Mouse (Mus musculus) urinary bladder, postnatal 14 days (tissue): ENCODE measurements around the gene Jup.

Experiments used
- DNase-seq: peaks from one replicate; pipeline ENCODE4 v3.0.0; 2021; ENCODE audit warnings: low spot score

Jup gene

DNA sequence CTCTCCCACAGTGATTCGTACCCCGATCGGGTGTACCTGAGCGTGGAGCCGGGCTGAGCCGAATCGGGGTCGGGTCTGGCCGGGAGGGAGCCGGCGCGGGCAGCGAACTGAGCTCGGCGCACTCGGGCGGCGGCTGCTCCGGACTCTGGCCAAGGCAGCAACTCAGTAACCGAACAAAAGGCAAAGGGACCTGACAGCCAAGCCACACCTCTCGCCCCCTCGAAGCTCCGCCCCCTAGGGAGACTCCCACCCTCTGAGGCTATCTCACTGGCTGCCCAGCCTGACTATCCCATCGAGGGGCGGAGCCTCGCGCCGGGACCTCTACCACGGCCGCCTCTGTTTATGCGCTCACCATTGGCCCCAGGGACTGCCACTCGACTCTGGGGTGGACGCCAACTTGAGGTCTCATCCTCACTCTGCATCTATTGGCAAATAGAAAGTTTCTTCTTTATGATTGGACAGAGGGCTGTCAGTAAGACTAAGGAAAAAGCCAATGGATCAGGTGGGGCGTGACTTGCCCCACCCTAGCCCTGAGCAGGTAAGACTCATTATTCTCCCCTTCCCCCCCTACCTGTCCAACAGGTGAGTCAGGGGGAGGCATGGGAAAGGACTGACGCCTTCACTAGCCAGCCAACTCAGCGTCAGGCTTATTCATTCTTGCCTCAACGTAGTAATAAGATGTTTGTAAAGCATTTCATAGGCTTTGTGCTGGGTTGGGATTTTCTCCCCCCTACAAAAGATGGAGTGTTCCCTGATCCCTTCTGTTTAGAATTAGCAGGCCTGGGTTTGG, at the start of gene Jup:
TSS of gene Jup (minus strand) at position 164 of the 790 bp plus-strand sequence.
- DNase-seq, result peak; percentile 100

DNA sequence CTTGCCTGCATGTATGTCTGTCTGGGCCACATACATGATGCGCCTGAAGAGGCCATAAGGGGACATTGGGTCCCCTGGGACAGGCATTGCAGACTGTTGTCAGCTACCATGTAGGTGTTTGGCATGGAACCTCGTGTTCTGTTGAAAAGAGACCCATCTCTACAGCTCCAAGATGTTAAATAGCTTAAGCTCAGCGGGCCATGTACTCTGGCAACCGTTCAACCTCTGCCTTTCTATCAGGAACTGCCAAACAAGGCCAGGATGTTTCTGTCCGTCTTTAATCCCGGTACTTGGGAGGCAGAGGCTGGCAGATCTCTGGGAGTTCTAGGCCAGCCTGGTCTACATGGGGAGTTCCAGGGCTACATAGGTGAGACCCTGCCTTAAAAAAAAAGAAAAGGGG, 45.1 kb upstream of the Jup start:
- DNase-seq, result no peak

DNA sequence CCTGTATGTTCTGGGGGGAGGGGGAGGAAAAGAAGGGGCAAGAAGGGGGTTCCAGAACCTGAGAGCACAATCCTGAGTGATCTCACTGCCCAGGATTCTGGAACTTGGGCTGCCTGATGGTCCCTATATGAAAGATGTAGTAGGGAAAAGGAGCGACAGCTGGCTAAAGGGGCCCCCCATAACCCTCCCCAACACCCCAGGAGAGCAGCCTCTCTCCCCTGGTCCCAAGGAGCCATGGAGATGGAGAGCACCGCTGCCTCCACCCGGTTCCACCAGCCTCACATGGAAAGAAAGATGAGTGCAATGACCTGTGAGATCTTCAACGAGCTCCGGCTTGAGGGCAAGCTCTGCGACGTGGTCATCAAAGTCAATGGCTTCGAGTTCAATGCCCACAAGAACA, 44.2 kb upstream of the Jup start, which contains the start of the genes Nt5c3b and Klhl10:
TSS of gene Nt5c3b (minus strand) at position 12 of the 400 bp plus-strand sequence.
TSS of gene Klhl10 (plus strand) at position 121 of the 400 bp plus-strand sequence.
- no peak for DNase-seq

DNA sequence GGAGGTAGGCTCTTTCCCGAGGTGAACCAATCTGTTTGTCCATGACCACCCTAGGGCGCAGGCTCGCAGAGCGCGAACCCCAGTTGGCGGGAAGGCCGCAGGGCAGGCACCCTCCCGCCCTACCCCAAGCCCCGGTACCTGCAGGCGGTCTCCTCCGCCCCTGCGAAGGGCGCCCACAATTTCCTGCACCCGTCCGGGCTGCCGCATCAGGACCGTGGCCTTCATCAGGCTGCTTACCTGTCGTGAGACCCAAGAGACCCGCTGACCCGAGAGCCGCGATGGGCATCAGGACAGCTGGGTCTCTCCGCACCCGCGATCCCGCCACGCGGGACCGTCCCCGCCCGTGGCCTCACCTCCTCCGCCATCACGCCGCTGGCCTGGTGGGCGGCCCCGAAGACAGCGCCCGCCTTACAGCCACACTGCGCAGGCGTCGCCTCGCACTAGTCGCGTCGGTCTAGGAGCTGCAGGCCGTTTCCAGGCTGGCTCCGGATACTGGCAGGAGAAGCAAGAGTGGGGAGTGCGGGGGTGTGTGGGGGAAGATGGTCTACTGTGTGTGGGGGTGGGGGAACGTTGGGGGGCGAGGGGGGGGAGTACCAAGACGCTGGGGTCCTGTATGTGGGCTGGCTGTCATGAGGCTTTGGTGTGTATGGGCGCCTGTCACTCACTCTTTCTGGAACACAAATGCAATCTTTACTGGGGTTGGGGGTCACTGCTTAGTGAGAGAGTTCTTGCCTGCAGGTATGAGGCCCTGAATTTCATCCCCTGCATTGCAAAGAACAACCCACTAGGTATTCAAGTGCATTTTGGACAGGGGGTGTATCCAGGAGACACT, 43.3 kb upstream of the Jup start:
- peak; percentile 87 for DNase-seq

DNA sequence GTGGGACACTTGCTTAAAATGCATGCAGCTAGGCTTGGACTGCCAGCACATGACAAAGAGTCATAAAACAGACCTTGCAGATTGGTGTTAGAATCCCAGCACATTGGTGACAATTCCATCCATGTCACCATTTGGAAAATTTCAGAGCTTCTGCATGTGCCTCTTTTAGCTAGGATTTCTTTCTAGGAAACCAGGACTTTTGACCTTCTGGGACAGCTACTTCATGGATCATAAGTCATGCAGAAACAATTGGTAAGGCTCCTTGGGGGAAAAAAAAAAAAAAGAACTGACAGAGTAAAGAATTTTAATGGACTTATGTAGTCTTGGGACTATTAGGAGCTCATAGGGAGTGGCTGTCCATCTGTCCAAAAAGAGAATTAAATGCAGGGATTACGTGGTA, 40.3 kb upstream of the Jup start:
- DNase-seq, result no peak

DNA sequence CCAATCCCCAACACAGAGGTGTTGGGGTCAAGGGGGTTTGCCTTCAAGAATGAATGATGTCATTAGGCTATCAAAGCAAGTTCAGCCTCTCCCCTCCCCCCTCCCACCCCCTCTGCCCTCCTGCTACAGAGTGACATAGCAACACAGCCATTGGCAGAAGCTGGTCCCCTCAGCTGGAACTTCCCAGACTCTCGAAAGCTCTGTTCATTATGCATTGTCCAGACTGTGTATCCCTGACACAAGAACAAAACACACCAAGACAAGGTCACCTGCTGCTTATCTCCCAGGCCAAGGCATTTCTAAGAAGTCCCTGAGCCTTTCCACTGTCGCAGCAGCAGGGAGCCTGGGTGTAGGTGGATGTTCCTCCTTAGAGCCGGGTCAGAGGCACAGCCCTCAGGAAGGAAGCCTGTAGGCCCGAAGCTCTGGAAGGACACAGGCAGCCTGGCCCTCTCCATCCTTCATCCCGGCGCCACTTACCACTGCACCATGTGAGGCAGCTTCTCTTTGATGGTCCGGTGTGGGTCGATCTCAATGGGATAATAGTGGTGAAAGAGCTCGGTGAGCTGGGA, 38.2 kb upstream of the Jup start:
- DNase-seq, result no peak

DNA sequence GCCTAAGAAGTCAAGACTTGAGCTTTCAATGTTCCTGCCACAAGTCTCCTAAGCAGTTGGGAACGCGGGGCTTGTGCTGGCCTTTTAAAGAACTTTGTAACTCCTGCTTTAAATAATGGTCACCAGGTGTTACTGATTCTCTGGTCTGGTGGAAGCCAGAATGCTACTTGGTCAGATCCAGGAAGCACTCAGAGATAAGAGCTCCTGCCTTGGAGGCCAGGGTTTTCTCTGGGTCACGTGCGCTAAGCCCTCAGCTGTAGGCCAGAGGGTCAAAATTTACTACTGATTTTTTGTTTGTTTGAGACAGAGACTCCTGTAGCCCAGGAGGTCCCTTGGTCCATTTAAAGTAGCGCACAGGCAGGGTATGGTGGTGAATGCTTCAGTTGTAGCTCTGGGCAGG, 34.4 kb upstream of the Jup start:
- no peak for DNase-seq

DNA sequence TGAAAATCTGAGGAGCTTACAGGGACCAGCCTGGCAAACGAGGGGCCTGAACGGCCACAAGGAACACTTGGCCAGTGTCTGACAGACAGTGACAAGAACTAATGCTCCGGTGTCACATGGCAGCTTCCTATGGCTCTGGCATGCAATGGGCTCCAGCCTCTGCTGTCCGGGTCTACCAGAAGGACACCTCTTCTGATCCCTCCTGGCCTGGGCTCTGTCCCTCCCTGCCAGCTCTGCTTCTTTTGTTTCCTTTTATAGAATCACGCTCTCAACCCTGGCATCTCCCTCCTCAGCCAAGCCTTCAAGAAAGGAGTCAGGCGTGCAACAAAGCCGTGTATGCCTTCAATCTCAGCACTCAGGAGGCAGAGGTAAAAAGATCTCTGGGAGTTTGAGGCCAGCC, 32.5 kb upstream of the Jup start:
- DNase-seq, result no peak

DNA sequence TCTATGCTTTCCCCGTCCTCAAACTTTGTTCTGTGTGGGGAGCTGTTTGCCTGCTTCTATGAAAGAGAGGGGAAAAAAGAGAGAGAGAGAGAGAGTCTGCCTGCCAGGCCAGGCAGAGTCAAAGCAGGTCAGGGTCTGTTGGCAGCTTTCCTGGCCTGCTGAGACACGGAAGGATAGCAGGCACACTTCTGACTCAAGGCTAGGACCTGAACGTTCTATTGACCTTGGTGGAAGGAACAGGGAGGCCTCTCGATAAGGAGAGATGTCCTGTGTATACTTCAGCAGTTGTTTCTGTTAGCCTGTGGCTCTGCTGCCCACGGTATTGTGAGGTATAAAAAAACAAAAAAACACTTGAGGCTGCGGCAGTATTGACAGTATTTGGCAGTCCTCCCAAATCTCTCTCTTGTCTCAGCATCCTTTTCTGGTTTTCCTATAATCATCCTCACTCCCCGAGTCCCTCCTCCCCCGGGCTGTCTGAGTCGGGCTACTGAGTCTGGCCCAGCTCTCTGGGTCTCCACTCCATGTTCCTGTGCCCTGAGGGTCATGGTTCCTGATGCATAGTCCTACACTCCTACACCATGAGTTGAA, 31.1 kb upstream of the Jup start:
- DNase-seq, result no peak

DNA sequence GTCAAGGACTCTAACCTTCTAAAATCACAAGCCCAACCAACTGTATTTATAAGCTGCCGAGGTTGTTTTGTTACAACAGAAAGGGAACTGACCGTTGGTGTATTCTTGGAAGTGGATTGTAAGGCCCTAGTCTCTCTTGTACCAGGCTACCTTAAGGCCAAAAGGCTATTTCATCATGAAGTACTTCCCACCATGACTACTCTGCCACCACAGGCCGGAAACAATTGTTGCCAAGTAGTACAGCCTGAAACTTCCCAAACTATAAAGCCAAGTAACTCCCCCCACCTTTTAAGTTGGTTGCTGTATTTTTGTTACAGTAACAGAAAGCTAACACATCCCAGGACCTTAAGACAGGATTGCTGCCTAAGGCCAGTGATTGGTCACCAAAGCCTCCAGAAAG, 29.3 kb upstream of the Jup start:
- no peak for DNase-seq

DNA sequence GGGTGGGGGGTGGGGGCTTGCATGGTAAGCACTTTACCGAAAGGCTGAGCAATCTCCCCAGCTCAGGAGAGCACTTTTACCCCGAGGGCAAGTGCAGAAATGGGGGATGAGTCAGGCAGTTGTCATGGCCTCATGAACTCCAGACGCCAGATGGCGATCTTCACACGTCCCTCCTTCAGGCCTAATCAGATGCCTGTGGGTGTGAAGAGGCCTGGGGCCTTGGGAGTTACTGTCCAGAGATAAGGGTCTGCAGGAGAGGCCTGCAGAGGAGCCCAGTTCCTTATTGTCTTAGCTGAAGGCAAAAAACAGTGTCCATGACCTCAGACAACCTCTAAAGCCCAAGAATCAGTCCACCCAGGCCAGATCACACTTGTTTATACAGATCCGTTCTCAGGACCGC, 28.3 kb upstream of the Jup start:
- DNase-seq, result peak; percentile 86

DNA sequence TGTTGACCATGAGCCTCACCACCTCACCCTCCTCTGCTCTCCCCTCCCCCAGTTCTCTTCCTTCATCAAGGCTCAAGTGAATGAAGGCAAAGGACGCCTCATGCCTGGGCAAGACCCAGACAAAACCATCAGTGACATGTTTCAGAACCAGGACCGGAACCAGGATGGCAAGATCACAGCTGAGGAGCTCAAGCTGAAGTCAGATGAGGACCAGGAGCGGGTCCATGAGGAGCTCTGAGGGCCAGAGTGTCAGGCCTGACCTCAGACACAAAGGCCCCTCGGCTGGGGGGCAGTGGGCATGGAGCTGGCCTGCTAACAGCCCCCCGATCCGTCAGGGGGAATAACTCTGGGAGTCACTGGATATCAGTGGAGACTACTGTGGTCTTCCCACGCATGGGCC, 26.3 kb upstream of the Jup start:
- no peak for DNase-seq

DNA sequence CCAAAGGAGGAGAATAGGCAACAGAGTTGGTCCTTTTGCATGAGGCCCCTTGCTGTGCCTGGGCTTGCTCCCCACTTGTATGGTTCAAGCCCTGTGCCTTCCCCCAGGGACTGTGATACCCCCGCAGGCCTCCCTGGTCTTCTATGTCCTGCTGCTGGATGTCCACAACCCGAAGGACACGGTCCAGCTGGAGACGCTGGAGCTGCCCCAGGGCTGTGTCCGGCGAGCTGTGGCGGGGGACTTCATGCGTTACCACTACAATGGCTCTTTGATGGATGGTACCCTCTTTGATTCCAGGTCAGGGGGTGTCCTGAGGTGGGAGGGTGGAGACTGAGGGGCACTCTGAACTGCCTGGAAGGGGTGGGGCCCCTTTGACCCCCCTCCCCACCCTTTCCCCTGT, 24.0 kb upstream of the Jup start:
- no peak for DNase-seq

DNA sequence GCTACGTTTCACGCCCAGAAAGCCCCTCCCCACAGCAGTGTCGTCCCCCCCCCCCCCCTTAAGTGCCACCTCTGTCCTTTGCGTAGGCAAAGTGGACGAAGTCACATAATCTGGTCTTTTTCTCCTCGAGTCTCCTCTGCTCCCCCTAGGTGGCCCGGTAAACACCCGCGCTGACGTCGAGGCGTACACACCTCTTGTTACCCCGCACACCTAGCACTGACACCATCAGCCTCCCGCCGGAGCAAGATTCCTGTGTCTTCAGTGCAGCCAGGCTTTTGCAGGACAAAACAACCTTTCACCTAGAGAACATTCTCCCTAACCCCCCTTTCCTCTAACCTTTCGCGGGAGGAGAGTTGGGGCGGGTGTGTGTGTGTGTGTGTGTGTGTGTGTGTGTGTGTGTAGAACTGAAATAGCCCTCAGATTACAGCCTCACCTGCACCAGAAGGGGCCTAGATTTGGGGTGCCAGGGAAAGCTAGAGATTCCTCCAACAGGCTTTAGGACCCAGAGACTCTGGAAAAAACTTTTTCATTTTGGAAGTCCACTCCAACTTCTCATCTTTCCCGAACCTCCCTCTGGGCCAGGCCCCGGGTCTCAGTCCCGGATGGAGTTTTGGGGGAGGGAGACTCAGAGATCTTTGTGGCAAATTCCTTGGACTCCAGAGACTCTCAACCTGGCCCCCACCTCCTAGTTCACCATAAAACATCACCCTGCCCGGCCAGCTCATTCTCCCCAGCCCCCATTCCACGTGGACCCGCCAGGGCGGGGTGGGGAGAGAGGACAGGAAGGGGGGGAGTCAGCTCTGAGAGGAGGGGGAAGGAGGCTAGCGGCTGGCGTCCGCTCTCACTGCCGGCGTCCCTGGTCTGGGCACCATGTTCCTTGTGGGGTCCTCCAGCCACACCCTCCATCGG, 17.6 kb upstream of the Jup start, which contains the start of gene Fkbp10:
TSS of gene Fkbp10 (plus strand) at position 784 of the 909 bp plus-strand sequence.
- DNase-seq, result peak; percentile 71

DNA sequence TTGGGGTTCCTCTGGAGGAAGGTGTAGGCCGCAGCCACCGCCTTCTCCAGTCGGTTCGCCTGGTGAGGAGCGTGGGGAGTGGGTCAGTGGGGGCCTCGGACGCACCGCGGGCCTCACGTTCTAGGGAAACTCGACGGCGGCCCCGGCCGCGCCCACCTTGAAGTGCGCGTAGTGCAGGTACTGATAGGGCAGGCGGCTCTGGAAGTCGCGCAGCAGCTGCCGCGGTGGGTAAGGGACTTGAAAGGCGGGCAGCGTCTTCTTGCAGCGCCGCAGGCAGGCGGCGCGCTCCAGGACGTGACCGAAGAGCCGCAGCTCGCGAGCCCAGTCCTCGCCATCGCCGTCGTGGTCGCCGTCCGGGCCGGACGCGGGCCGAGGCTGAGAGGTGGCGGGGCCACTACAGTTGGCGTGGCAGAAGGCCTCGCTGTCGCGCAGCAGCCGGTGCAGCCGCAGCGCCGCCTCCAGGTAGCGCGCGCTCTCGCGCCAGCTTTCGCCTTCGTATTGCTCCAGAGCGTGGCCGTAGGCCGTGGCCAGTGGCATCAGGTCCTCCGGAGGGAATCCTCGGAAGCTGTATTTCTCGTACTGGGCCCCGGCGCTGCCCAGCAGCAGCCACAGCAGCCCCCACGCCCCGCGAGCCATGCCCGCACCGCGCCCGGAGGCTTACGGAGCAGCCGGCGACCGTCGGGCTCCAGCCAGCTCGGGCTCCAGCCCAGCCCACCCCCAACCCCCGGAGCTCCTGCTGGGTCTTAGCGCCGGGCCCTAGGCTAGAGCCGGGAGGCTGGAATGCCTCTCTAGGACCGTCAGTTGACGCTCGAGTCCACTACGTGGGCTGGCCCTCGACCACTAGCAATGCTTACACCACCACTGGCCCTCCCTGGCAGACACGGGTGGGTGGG, 16.7 kb upstream of the Jup start, which contains the start of gene P3h4:
TSS of gene P3h4 (minus strand) at position 816 of the 893 bp plus-strand sequence.
- DNase-seq, result peak; percentile 86

DNA sequence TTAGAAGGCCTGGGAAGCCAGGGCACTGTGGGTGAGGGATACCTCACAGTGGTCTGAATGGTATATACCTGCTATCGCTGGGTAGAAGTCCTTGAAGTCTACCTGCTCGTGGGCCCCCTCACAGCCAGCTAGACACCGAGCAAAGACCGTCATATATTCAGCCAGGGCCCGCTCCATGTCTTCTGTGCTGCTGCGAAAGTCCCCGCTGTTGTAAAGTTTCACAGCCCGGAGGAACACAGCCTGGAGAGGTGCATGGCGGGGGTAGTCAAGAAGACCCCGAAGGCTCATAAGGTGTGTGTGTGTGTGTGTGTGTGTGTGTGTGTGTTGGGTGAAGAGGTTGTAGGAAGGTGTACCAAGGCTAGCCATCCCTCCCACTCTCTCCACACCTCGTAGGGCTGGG, 16.0 kb upstream of the Jup start:
- DNase-seq, result no peak

DNA sequence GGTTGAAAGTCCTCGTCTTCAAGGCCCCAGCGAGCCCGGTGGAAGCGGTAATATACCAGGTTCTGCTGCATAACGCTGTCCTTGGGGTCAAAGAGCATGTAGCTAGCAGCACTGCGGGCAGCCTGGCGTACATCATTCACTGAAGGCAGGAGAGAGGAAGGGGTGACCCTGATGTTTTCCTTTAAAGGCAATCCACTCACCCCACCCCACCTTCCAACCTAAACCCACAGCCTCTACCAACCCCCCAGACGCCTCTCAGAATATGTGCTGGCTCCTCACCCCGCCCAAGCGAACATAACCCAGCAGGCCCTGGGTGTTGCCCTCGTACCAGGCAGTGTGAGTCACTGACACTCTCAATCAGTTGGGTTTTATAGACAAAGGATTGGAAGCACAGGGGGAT, 14.2 kb upstream of the Jup start:
- DNase-seq, result peak; percentile 46

DNA sequence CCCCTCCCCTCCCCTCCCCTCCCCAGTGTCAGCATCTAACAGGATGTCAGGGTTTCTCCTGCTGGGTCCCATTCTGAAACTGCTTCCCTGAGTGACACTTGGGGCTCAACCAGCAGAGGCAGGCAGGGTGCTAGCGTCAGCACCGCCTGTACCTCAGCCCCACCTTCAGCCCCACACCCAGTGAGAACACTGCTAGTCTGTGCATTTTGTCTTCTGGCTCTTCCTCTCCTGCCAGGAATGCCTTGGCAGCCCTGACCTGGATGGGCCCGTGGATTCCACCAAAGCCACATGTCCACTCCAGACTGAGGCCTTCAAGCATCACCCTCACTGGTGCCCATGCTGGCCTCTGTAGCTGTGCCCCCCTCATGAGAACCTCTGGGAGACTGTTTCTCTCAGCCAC, 12.1 kb upstream of the Jup start:
- DNase-seq, result no peak

DNA sequence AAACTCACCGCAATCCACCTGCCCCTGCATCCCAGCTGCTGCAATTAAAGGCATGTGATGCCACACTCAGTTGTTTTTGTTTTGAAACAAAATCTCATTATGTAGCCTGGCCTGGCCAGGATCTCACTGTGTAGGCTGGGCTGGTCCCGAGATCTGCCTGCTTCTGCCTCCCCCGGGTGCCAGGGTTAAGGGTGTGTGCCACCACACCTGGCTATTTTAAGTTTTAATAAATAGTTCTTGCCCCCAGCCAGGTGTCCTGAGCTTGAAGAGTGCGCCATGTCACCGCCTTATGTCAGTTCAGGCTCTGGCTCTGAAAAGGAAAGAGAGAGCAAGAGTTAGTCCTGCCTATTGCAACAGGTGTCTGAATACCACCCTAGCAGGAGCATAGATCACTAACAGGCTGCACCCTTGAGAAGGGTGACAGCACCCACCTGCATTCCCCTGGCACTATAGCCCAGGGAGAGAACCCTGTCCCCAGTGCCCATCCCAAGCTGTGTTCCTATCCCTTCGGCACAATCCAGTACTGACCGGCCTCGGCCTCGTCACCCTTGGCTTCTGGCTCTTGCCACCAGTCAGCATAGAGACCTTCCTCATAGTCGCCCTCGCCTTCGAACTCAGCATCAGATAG, 11.4 kb upstream of the Jup start:
- DNase-seq, result no peak
